Mouse (Mus musculus): Measurements from ENCODE around the gene Insig1.

The Insig1 gene

GRCm38 (mm10) chr5:28118531-28118925 lies 47.4 kb downstream of the Insig1 start:
- DNase-seq (ENCODE audit: low spot score in 2 of 2) = no peak

GRCm38 (mm10) chr5:28119576-28119975 lies 48.4 kb downstream of the Insig1 start:
- DNase-seq (ENCODE audit: low spot score in 2 of 2) = no peak

GRCm38 (mm10) chr5:28122491-28123454 lies 51.6 kb downstream of the Insig1 start:
- peak; percentile 12 to 66 for DNase-seq (ENCODE audit: low spot score in 2 of 2)

GRCm38 (mm10) chr5:28123455-28123825 lies 52.3 kb downstream of the Insig1 start:
- DNase-seq (ENCODE audit: low spot score in 2 of 2) = no peak

GRCm38 (mm10) chr5:28124321-28125230 lies 53.4 kb downstream of the Insig1 start:
- no peak for DNase-seq (ENCODE audit: low spot score in 2 of 2)
